ENCODE assay signal across 9 mouse cellular contexts in the genomic region with DNA sequence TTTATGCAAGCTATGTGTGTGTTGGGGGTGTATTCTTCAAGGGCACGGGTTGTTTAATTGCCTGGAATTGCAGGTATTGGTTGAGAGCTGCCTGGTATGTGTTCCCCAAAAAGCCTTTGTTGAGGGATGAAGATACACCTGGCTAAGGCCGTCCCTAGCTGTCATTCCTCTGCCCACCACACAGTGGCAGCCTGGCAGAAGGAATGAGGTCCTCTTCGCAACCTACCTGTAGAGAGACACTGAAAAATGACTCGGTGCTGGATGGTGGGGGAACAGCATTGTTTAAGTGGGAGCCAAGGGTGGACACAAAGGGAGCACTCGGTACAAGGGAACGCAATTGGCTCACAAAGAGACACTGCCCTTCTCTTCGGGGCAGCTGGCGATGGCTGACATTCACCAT. TPM values are rescaled to one million over a fixed set of nuclear protein-coding genes. Genes with fewer than 3 reads are reported as not detected.
A peak's percentile ranks its signal among the peaks of the same experiment; 100 is the strongest.
DNase-seq lines count a peak whose midpoint lies in the region; ATAC-seq and TF ChIP-seq lines count a peak whose summit lies in the region.
"Had no signal": no experiment of that assay in that cellular context is flagged by ENCODE, and none has a peak within 500 bp of the region (broad histone marks: within the 10 kb centered on the region; RNA-seq: fewer than 3 reads in every experiment).

No protein-coding gene starts in this region.

- peak; percentile 16 for DNase-seq in CD4-positive, CD25-positive, alpha-beta regulatory T cell, adult 2 months (ENCODE audit: low read depth, low spot score)
- DNase-seq in left cerebral cortex, postnatal 25 days (ENCODE audit: low spot score in 2 of 2): peak; percentile 33 to 42
- DNase-seq in left cerebral cortex, postnatal 10 days (ENCODE audit: extremely low spot score in 1 of 2, low spot score in 2 of 2): no peak
- peak; percentile 15 for DNase-seq in lung, postnatal 0 days (ENCODE audit: low spot score)

- no peaks in the 10 kb centered on the region for H3K9me3 ChIP-seq in hindbrain, embryonic 15.5 days
- no peaks in the 10 kb centered on the region for H3K9me3 ChIP-seq in lung, postnatal 0 days (ENCODE audit: low read length)
- H3K9me3 ChIP-seq: embryonic facial prominence, embryonic 13.5 days had no signal

- whole genome bisulfite sequencing in hindbrain, embryonic 15.5 days: 33% methylated on average over 8 of the region's 8 CpGs
- 33% methylated on average over 8 of the region's 8 CpGs for WGBS in lung, postnatal 0 days

- H3K27ac ChIP-seq in hindbrain, embryonic 15.5 days (replicated peaks): no peak overlapping the region
- no peak overlapping the region for H3K27ac ChIP-seq in lung, postnatal 0 days (ENCODE audit: low read length)
- H3K27ac ChIP-seq: embryonic facial prominence, embryonic 13.5 days had no signal

- no peaks in the 10 kb centered on the region for H3K27me3 ChIP-seq in hindbrain, embryonic 15.5 days
- no peaks in the 10 kb centered on the region for H3K27me3 ChIP-seq in lung, postnatal 0 days (replicated peaks; ENCODE audit: insufficient read depth, low read length)
- H3K27me3 ChIP-seq: embryonic facial prominence, embryonic 13.5 days had no signal

- TF ChIP-seq CTCF in lung, postnatal 0 days (IDR thresholded peaks at IDR 0.05): peak; percentile 81

- no peak overlapping the region for H3K9ac ChIP-seq in hindbrain, embryonic 15.5 days
- H3K9ac ChIP-seq in lung, postnatal 0 days (replicated peaks; ENCODE audit: low read depth): no peak overlapping the region
- H3K9ac ChIP-seq: embryonic facial prominence, embryonic 13.5 days had no signal

- no peak overlapping the region for H3K4me2 ChIP-seq in hindbrain, embryonic 15.5 days
- no peak overlapping the region for H3K4me2 ChIP-seq in lung, postnatal 0 days (replicated peaks; ENCODE audit: low read depth, low read length)
- H3K4me2 ChIP-seq: embryonic facial prominence, embryonic 13.5 days had no signal

- intact Hi-C loops in left cerebral cortex, postnatal 25 days (cut with DNase I): loop anchor here (10.0 kb wide), 1 partner anchor 911 kb away; no protein-coding TSS in a partner anchor
- intact Hi-C loops in left cerebral cortex, postnatal 10 days (cut with DNase I): no loop called here

- no peak for TF ChIP-seq EP300 in lung, postnatal 0 days (IDR thresholded peaks at IDR 0.05)

- no peak for ATAC-seq in CD4-positive, CD25-positive, alpha-beta regulatory T cell, adult 4 months
- peak; percentile 72 for ATAC-seq in cerebellum, adult (ENCODE audit: insufficient number of reproducible peaks, low FRiP score, low TSS enrichment)
- peak; percentile 57; the same call in 1 of the 2 replicates for ATAC-seq in hindbrain, embryonic 15.5 days (ENCODE audit: low FRiP score, low read depth)
- no peak; the same call in 1 of the 2 replicates for ATAC-seq in lung, postnatal 0 days
- ATAC-seq in erythroid progenitor cell, adult 5-6 weeks (replicated peaks; ENCODE audit: low FRiP score, poor library complexity, severe bottlenecking): no peak

- no peak overlapping the region for H3K4me3 ChIP-seq in hindbrain, embryonic 15.5 days
- no peak overlapping the region for H3K4me3 ChIP-seq in lung, postnatal 0 days (ENCODE audit: low read depth, low read length)
- H3K4me3 ChIP-seq: embryonic facial prominence, embryonic 13.5 days had no signal

- 0 out of 2 replicates have a peak, but pooled peaks cover 5% of the 10 kb centered on the region for H3K4me1 ChIP-seq in hindbrain, embryonic 15.5 days (replicated peaks)
- H3K4me1 ChIP-seq in lung, postnatal 0 days (ENCODE audit: insufficient read depth, low read depth, low read length): no peaks in the 10 kb centered on the region

- peaks cover 9% of the 10 kb centered on the region; the same call in 1 of the 2 replicates for H3K36me3 ChIP-seq in hindbrain, embryonic 15.5 days
- H3K36me3 ChIP-seq in lung, postnatal 0 days (ENCODE audit: insufficient read depth, low read length): no peaks in the 10 kb centered on the region

RNA-seq across cellular contexts. Expression of gene Tmem51, which starts 29.2 kb away (rescaled TPM):
- under 1 TPM; 0.86 to 0.96 TPM for polyA plus RNA-seq in CD4-positive, CD25-positive, alpha-beta regulatory T cell, adult 4 months (2017; shearing (Covaris generic))
- total RNA-seq in left cerebral cortex, postnatal 25 days (2021): 1 to 10 TPM; 3.9 to 4.6 TPM
- total RNA-seq in left cerebral cortex, postnatal 10 days (2021): 1 to 10 TPM; 6.4 to 7.2 TPM
- 8.0 and 8.3 TPM in 2 replicates for polyA plus RNA-seq in hindbrain, embryonic 15.5 days (2015; fragmentation: Nextera tagmentation; extraction: Ambion mirVana)
- 18.9 and 22.1 TPM in 2 replicates for polyA plus RNA-seq in lung, postnatal 0 days (2015; fragmentation: Nextera tagmentation; extraction: Ambion mirVana)
- total RNA-seq in erythroid progenitor cell, adult 5-6 weeks (2015; ENCODE audit: low replicate concordance): 1.8 TPM in 1 of 2 replicates, not detected in the other
- total RNA-seq in erythroid progenitor cell, adult 5-6 weeks (2017; ENCODE audit: low replicate concordance): 1.2 and 1.4 TPM in 2 replicates

Comparison
In these comparisons a context has a peak if more than half of its experiments do, and no peak if none do; other contexts are left out.
1. DNase-seq: peak in CD4-positive, CD25-positive, alpha-beta regulatory T cell, adult 2 months (single experiment), left cerebral cortex, postnatal 25 days (2 of 2) and lung, postnatal 0 days (single experiment); none in left cerebral cortex, postnatal 10 days (0 of 2).
2. ATAC-seq: peak in cerebellum, adult (single experiment) and hindbrain, embryonic 15.5 days (single experiment); none in CD4-positive, CD25-positive, alpha-beta regulatory T cell, adult 4 months (single experiment), lung, postnatal 0 days (single experiment) and erythroid progenitor cell, adult 5-6 weeks (single experiment).